Mouse (Mus musculus) left cerebral cortex, postnatal 10 days (tissue): ENCODE results near the gene Tubb2b. TPM values are rescaled to one million over a fixed set of nuclear protein-coding genes. Genes with fewer than 3 reads are reported as not detected.

Experiments used
- DNase-seq, 2 experiments: peaks; one replicate each; pipeline ENCODE4 v3.0.0; 2021 to 2022; ENCODE audit warnings: low spot score in 2 of 2, mixed read lengths in 1 of 2; ENCODE audit errors: extremely low spot score in 1 of 2
- intact Hi-C: fragments of 180-260 bp; cut with DNase I; formaldehyde crosslinking; loops from one replicate; pipeline ENCODE4 v1.15.1; 2025
- total RNA-seq, 2 experiments: library from RNA; stranded (reverse); gene quantifications; 2 replicates each; pipeline ENCODE4 v1.2.3; 2021

Tubb2b gene
- total RNA-seq, 2 experiments from 2014 or later = 1,287 to 1,419 TPM

DNA sequence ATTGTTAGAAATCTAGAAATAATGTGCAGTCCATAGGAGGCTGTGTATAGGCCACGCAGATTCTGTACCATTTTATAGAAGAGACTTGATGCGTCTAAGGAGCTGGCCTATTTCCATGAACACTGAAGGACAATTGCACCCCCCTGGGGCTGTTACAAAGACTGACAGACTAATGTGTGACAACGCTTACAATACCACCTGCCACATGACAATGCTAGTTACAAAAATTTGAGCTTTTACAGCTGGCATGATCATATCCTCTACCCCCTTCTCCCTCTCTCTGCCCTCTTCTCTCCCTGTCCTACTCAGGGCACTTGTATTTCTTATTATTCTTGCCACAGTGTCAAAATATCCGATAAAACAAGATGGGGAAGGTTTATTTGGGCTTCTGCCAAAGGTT is 48.3 kb downstream of the Tubb2b start:
- intact Hi-C loops = no loop called here
- no peak for DNase-seq

DNA sequence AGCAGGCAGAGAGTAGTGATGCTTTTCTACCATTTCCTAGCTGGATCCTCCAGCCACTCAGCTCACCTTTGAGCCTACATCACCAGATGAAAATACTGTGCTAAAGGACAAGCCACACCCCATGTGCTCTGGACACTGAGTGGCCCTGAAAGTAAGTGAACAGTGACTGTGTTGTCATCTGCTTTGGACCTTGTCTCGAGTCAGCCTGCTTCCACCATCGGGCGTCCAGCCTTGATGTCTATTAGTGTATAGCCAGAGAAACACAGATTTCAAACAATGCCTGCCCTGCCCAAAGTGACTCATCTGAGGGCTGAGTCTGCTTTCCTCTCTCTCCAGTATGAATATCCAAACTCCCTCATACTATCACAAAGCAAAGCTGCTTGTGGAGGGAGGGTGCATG is 50.5 kb downstream of the Tubb2b start:
- intact Hi-C loops = no loop called here
- DNase-seq = no peak

DNA sequence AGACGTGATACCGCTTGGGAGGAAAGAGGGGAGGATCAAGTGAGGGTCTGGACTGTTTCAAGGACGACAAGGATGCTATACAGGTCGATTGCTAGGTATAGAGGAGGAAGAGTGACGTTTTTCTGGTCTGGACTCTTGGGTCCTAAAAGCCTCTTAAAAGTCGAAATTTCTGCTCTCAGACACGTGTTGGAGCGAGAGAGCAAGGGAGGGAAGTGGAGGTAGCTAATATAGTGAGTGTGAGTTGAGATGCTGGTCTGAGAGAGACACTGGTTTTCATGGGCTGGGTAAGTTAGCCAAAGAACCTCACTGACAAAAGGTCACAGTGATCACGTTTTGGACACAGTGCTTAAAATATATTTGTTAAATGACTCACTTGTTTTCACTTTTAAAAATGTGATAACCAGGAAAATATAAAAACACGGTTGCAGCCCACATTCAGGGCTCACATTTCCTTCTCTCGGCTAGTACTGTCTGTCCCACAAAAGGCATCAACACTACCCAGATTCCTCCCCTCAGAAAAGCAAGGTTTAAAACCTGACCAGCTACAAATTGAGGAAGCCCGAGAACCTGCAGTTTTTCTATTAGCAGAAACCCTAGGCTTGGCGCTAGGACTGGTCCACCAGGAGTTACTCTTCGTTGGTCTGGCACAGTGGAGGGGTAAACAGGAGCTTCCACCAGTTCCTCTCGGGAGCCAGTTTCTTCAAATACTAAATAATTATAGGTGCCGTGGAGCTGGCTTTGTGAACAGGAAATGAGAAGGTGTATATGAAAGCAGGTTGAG is 51.6 kb downstream of the Tubb2b start:
- intact Hi-C loops = no loop called here
- no peak for DNase-seq

DNA sequence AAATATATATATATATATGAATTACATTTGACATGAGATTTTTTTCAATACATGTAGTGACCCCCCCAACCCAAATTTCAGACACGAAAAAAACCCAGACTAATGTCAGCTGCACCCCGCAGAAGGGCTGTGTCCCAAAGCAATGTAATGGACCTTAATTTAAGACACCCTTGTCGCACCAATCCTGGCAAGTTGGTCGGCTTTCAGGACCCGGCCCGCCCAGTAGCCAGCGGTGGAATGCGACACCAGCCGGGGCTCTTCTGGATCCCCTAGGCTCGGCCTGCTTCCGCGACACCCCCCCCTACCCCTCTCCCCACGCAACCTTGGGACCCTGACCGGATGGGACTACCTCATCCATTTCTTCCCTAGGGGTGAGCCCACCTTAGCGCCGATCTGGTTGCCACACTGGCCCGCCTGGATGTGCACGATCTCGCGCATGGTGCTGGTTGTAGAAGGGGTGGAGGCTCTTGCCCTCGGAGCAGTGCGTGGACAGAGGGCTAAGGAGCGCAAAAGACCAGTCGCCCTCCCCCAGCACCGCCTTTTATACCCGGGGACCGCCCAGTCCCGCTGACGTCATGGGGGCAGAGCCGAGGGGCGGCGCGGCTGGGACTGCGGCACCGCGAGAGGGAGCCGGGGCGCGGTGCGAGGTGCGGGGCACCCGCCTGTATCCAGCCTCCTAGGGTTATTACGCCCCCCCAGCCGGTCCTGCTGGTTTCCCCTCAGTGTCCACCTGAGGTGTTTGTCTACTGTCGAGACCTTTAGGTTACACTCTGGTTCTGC is 52.6 kb downstream of the Tubb2b start, which contains the start of gene Tubb2a:
Tubb2a (minus strand) TSS at position 516 of the 780 bp plus-strand sequence.
- peak; percentile 89 to 97 for DNase-seq
- intact Hi-C loops = loop anchor here (1.0 to 2.0 kb wide), 2 partner anchors 53 to 77 kb away; partner anchors contain the start of gene Tubb2b

Other genes with a start within 250 kb of the Tubb2b start
- gene Serpinb6c, start 224.8 kb downstream of the Tubb2b start, total RNA-seq = under 1 TPM; 0.34 to 0.60 TPM
- 1 to 10 TPM; 4.6 TPM for gene Nqo2, start 165.8 kb downstream of the Tubb2b start, total RNA-seq
- gene Ripk1, start 128.1 kb downstream of the Tubb2b start, total RNA-seq = 1 to 10 TPM; 7.5 to 8.4 TPM
- 10 to 100 TPM; 37.6 to 41.9 TPM for gene Serpinb6a, start 127.7 kb downstream of the Tubb2b start, total RNA-seq
- 10 to 100 TPM; 28.5 to 32.1 TPM for gene Bphl, start 92.9 kb downstream of the Tubb2b start, total RNA-seq
- gene Tubb2a, start 52.5 kb downstream of the Tubb2b start, total RNA-seq = 1,000 to 10,000 TPM; 2,795 to 2,863 TPM
- 10 to 100 TPM; 29.5 to 30.0 TPM for gene Psmg4, start 32.5 kb upstream of the Tubb2b start, total RNA-seq
- gene Slc22a23, start 214.7 kb upstream of the Tubb2b start, total RNA-seq = 10 to 100 TPM; 70.3 to 73.6 TPM